In the genomic region with DNA sequence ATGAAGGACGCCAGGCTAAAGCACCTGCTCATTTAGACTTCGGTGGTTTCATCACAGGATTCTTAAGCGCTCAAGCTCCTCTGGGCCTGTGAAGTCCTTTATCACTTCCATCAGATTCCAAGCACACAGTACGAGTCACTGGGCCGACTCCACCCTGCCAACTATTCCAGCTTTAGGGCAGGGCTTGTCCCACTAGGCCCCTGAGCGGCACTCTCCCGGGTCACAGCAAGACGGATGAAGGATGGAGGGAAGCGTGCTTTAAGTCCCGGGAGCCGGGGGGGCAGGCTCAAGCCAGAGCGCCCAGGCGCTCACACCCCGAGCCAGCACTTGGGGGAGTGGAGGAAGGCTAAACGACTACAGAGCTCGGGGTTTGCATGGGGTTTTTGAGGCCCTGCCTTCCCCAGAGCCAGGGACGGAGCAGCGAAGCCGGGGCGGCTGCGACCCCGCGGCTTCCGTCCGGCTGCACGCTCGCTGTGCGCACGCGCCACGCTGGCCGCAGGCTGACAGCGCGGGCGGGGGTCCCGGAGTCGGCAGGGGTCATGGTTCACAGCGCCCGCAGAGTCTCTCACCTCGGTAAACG, we compare ENCODE assay signal across 8 mouse cellular contexts. TPM values are rescaled to one million over a fixed set of nuclear protein-coding genes. Genes with fewer than 3 reads are reported as not detected.
DNase-seq lines count a peak whose midpoint lies in the region; ATAC-seq and TF ChIP-seq lines count a peak whose summit lies in the region.

No protein-coding gene starts in this region.

- H3K9ac ChIP-seq in kidney, embryonic 15.5 days, result peak overlapping the region; percentile 79
- peak overlapping the region; percentile 89 for H3K9ac ChIP-seq in embryonic facial prominence, embryonic 13.5 days
- peak overlapping the region; percentile 84 for H3K9ac ChIP-seq in hindbrain, embryonic 13.5 days
- peak overlapping the region; percentile 75 for H3K9ac ChIP-seq in stomach, postnatal 0 days (ENCODE audit: low read length)

- WGBS in kidney, embryonic 15.5 days, result under 1% methylated on average over 41 of the region's 41 CpGs
- WGBS in embryonic facial prominence, embryonic 13.5 days, result under 1% methylated on average over 41 of the region's 41 CpGs
- WGBS in hindbrain, embryonic 13.5 days, result under 1% methylated on average over 37 of the region's 41 CpGs
- WGBS in macrophage (ENCODE audit: missing documents), result 0% methylated on average over 40 of the region's 41 CpGs
- whole genome bisulfite sequencing in stomach, postnatal 0 days, result 0% methylated on average over 40 of the region's 41 CpGs

- H3K27me3 ChIP-seq in kidney, embryonic 15.5 days, result no peaks in the 10 kb centered on the region
- H3K27me3 ChIP-seq in embryonic facial prominence, embryonic 13.5 days, result no peaks in the 10 kb centered on the region
- no peaks in the 10 kb centered on the region for H3K27me3 ChIP-seq in hindbrain, embryonic 13.5 days
- H3K27me3 ChIP-seq in stomach, postnatal 0 days (ENCODE audit: control insufficient read depth, insufficient read depth, low read length), result no peaks in the 10 kb centered on the region

- no peaks in the 10 kb centered on the region for H3K9me3 ChIP-seq in kidney, embryonic 15.5 days (replicated peaks)
- no peaks in the 10 kb centered on the region for H3K9me3 ChIP-seq in embryonic facial prominence, embryonic 13.5 days
- H3K9me3 ChIP-seq in hindbrain, embryonic 13.5 days, result no peaks in the 10 kb centered on the region
- H3K9me3 ChIP-seq in stomach, postnatal 0 days (ENCODE audit: control insufficient read depth, low read length), result no peaks in the 10 kb centered on the region

- peak; percentile 78 for ATAC-seq in kidney, embryonic 15.5 days (replicated peaks; ENCODE audit: low FRiP score)
- ATAC-seq in embryonic facial prominence, embryonic 13.5 days (ENCODE audit: insufficient number of reproducible peaks, insufficient read depth, low FRiP score, low TSS enrichment, low read depth), result peak; percentile 74
- ATAC-seq in hindbrain, embryonic 13.5 days (ENCODE audit: low FRiP score), result peak; percentile 82
- ATAC-seq in stomach, postnatal 0 days (ENCODE audit: low FRiP score, low TSS enrichment), result peak; percentile 70

- H3K4me3 ChIP-seq in kidney, embryonic 15.5 days (replicated peaks), result peak overlapping the region; percentile 87
- H3K4me3 ChIP-seq in embryonic facial prominence, embryonic 13.5 days, result peak overlapping the region; percentile 81
- H3K4me3 ChIP-seq in hindbrain, embryonic 13.5 days, result peak overlapping the region; percentile 75
- H3K4me3 ChIP-seq in macrophage (ENCODE audit: inconsistent target), result peak overlapping the region; percentile 72
- peak overlapping the region; percentile 82 for H3K4me3 ChIP-seq in stomach, postnatal 0 days (ENCODE audit: low read depth, low read length)

- 0 out of 2 replicates have a peak, but pooled peaks cover under 1% of the 10 kb centered on the region for H3K36me3 ChIP-seq in kidney, embryonic 15.5 days
- H3K36me3 ChIP-seq in embryonic facial prominence, embryonic 13.5 days, result no peaks in the 10 kb centered on the region
- no peaks in the 10 kb centered on the region for H3K36me3 ChIP-seq in hindbrain, embryonic 13.5 days
- no peaks in the 10 kb centered on the region for H3K36me3 ChIP-seq in macrophage (ENCODE audit: inconsistent target)
- H3K36me3 ChIP-seq in stomach, postnatal 0 days (ENCODE audit: control insufficient read depth, insufficient read depth, low read length), result no peaks in the 10 kb centered on the region

- H3K4me1 ChIP-seq in kidney, embryonic 15.5 days, result peaks cover 22% of the 10 kb centered on the region
- peaks cover 23% of the 10 kb centered on the region for H3K4me1 ChIP-seq in embryonic facial prominence, embryonic 13.5 days
- H3K4me1 ChIP-seq in hindbrain, embryonic 13.5 days (replicated peaks), result peaks cover 15% of the 10 kb centered on the region
- H3K4me1 ChIP-seq in stomach, postnatal 0 days (replicated peaks; ENCODE audit: control insufficient read depth, insufficient read depth), result no peaks in the 10 kb centered on the region

- no peak for DNase-seq in kidney, adult 8-10 months
- DNase-seq in MEL-GATA-1-ER (ENCODE audit: extremely low read depth, low read depth), result peak; percentile 64
- peak; percentile 65 for DNase-seq in stomach, postnatal 0 days (ENCODE audit: low spot score)
- DNase-seq in thymus, postnatal 4 days, result no peak

- H3K79me2 ChIP-seq in macrophage (ENCODE audit: inconsistent target), result peaks cover 51% of the 10 kb centered on the region

- H3K27ac ChIP-seq in kidney, embryonic 15.5 days, result peak overlapping the region; percentile 95
- peak overlapping the region; percentile 90 for H3K27ac ChIP-seq in embryonic facial prominence, embryonic 13.5 days
- H3K27ac ChIP-seq in hindbrain, embryonic 13.5 days, result peak overlapping the region; percentile 89
- H3K27ac ChIP-seq in macrophage, result peak overlapping the region; percentile 63
- H3K27ac ChIP-seq in stomach, postnatal 0 days (replicated peaks), result peak overlapping the region; percentile 88

- TF ChIP-seq CTCF in stomach, postnatal 0 days (IDR thresholded peaks at IDR 0.05; ENCODE audit: low read depth), result no peak

- no peak for TF ChIP-seq EP300 in stomach, postnatal 0 days (optimal IDR thresholded peaks at IDR 0.05)

- peak overlapping the region; percentile 82 for H3K4me2 ChIP-seq in kidney, embryonic 15.5 days
- peak overlapping the region; percentile 74 for H3K4me2 ChIP-seq in embryonic facial prominence, embryonic 13.5 days
- peak overlapping the region; percentile 96 for H3K4me2 ChIP-seq in hindbrain, embryonic 13.5 days
- H3K4me2 ChIP-seq in stomach, postnatal 0 days (replicated peaks; ENCODE audit: low read depth), result peak overlapping the region; percentile 99

RNA-seq across cellular contexts. Expression of a gene that starts 0.5 kb away (rescaled TPM):
- polyA plus RNA-seq in kidney, embryonic 15.5 days (2015; fragmentation: Nextera tagmentation; extraction: Ambion mirVana), result 44.8 and 49.6 TPM in 2 replicates
- polyA plus RNA-seq in embryonic facial prominence, embryonic 13.5 days (2015; fragmentation: Nextera tagmentation; extraction: Ambion mirVana), result 41.9 and 42.5 TPM in 2 replicates
- 5.8 and 7.0 TPM in 2 replicates for polyA plus RNA-seq in hindbrain, embryonic 13.5 days (2015; fragmentation: Nextera tagmentation; extraction: Ambion mirVana)
- total RNA-seq in macrophage (2018; cell fraction: chromatin; rRNA removed), result 10 to 100 TPM in 5 of 26 experiments, 1 to 10 TPM in 20, under 1 TPM in 1; 0.43 to 26.8 (median 5.1) TPM
- 1 to 10 TPM in 22 of 26 experiments, under 1 TPM in 4; 0.56 to 7.0 (median 2.0) TPM for total RNA-seq in macrophage (2018; cell fraction: cytosol; rRNA removed)
- total RNA-seq in macrophage (2018; cell fraction: nucleus; rRNA removed), result 10 to 100 TPM in 1 of 26 experiments, 1 to 10 TPM in 22, under 1 TPM in 3; 0.83 to 21.4 (median 2.7) TPM
- polyA plus RNA-seq in macrophage (2018), result 0.66 to 6.4 TPM (median 4.6 TPM) in 3 replicates
- polyA plus RNA-seq in stomach, postnatal 0 days (2015; fragmentation: Nextera tagmentation; extraction: Ambion mirVana), result 13.3 and 15.7 TPM in 2 replicates

RNA-seq across cellular contexts. Expression of a gene that starts 22.8 kb away (rescaled TPM):
- 3.6 and 5.0 TPM in 2 replicates for polyA plus RNA-seq in kidney, embryonic 15.5 days (2015; fragmentation: Nextera tagmentation; extraction: Ambion mirVana)
- polyA plus RNA-seq in embryonic facial prominence, embryonic 13.5 days (2015; fragmentation: Nextera tagmentation; extraction: Ambion mirVana), result 3.1 and 4.4 TPM in 2 replicates
- polyA plus RNA-seq in hindbrain, embryonic 13.5 days (2015; fragmentation: Nextera tagmentation; extraction: Ambion mirVana), result 8.8 and 9.1 TPM in 2 replicates
- total RNA-seq in macrophage (2018; cell fraction: chromatin; rRNA removed), result under 1 TPM in 2 of 26 experiments, not detected in 24; 0.16 to 0.45 TPM
- not detected for total RNA-seq in macrophage (2018; cell fraction: cytosol; rRNA removed)
- total RNA-seq in macrophage (2018; cell fraction: nucleus; rRNA removed), result under 1 TPM in 2 of 26 experiments, not detected in 24; 0.20 to 0.30 TPM
- polyA plus RNA-seq in macrophage (2018), result 0.04 TPM in 1 of 3 replicates, not detected in the others
- polyA plus RNA-seq in stomach, postnatal 0 days (2015; fragmentation: Nextera tagmentation; extraction: Ambion mirVana), result 2.2 and 2.8 TPM in 2 replicates

Comparison
In these comparisons a context has a peak if more than half of its experiments do, and no peak if none do; other contexts are left out.
1. DNase-seq: peak in MEL-GATA-1-ER (single experiment) and stomach, postnatal 0 days (single experiment); none in kidney, adult 8-10 months (0 of 2) and thymus, postnatal 4 days (single experiment).
2. Peak in every context shown above with its lines, with median percentiles within 50 percentile points of each other: ATAC-seq, H3K27ac ChIP-seq, H3K4me2 ChIP-seq, H3K4me3 ChIP-seq and H3K9ac ChIP-seq.